11 mouse cellular contexts compared by ENCODE assay signal in genomic region chr5:123650825-123651224, GRCm38 (mm10).
"Had no signal": no experiment of that assay in that cellular context is flagged by ENCODE, and none has a peak within 500 bp of the region (broad histone marks: within the 10 kb centered on the region; RNA-seq: fewer than 3 reads in every experiment).

No protein-coding gene starts in this region.

- H3K9ac ChIP-seq: liver, embryonic 12.5 days; midbrain, embryonic 12.5 days; neural tube, embryonic 15.5 days had no signal

- H3K27me3 ChIP-seq: liver, embryonic 12.5 days; megakaryocyte, embryonic 14.5 days; midbrain, embryonic 12.5 days; neural tube, embryonic 15.5 days had no signal

- H3K4me2 ChIP-seq: liver, embryonic 12.5 days; midbrain, embryonic 12.5 days; neural tube, embryonic 15.5 days had no signal

- H3K4me1 ChIP-seq: neural tube, embryonic 15.5 days had no signal

- ATAC-seq: liver, embryonic 12.5 days had no signal

- DNase-seq: kidney, adult 18-20 months; kidney, postnatal 14 days; lung, postnatal 10 days; right cerebral cortex, adult 18-20 months; right cerebral cortex, postnatal 25 days had no signal

- H3K4me3 ChIP-seq: liver, embryonic 12.5 days; megakaryocyte, embryonic 14.5 days; midbrain, embryonic 12.5 days; myocyte; neural tube, embryonic 15.5 days had no signal

- H3K27ac ChIP-seq: liver, embryonic 12.5 days; macrophage; midbrain, embryonic 12.5 days; neural tube, embryonic 15.5 days had no signal

- H3K9me3 ChIP-seq: liver, embryonic 12.5 days; megakaryocyte, embryonic 14.5 days; midbrain, embryonic 12.5 days; neural tube, embryonic 15.5 days had no signal
